Mouse (Mus musculus) mesoderm, embryonic 11.5 days (tissue): ENCODE measurements around the gene Nxpe2.

Experiments used
- DNase-seq: peaks from one replicate; pipeline ENCODE4 v3.0.0-alpha.2; 2012; ENCODE audit warnings: low read depth, low spot score

Nxpe2 gene

GRCm38 (mm10) chr9:48298983-48299382, 54.3 kb downstream of the Nxpe2 start:
- no peak for DNase-seq

GRCm38 (mm10) chr9:48294754-48295153, 58.5 kb downstream of the Nxpe2 start:
- DNase-seq: no peak

GRCm38 (mm10) chr9:48290281-48290680, 63.0 kb downstream of the Nxpe2 start:
- DNase-seq: no peak

GRCm38 (mm10) chr9:48284221-48284620, 69.0 kb downstream of the Nxpe2 start:
- DNase-seq: no peak

GRCm38 (mm10) chr9:48276831-48277230, 76.4 kb downstream of the Nxpe2 start:
- DNase-seq: no peak
